Mouse (Mus musculus) limb, embryonic 10.5 days (tissue): ENCODE results near the gene Dock9. TPM values are rescaled to one million over a fixed set of nuclear protein-coding genes. Genes with fewer than 3 reads are reported as not detected.
A peak's percentile ranks its signal among the peaks of the same experiment; 100 is the strongest.

Experiments used
- DNase-seq: peaks from one replicate; pipeline ENCODE4 v3.0.0-alpha.2; 2017; ENCODE audit warnings: low spot score
- H3K27ac ChIP-seq: fragments of 300-500 bp; sonication (generic); 2 replicates; pipeline ENCODE4 v1.5.1; 2016; ENCODE audit warnings: mild to moderate bottlenecking
- H3K27me3 ChIP-seq: fragments of 300-500 bp; sonication (generic); 2 replicates; pipeline ENCODE4 v1.6.1; 2016; ENCODE audit warnings: low read depth, mild to moderate bottlenecking; ENCODE audit not compliant: poor library complexity, severe bottlenecking
- H3K36me3 ChIP-seq: fragments of 300-500 bp; sonication (generic); 2 replicates; pipeline ENCODE4 v1.6.1; 2016; ENCODE audit warnings: mild to moderate bottlenecking, moderate library complexity
- H3K4me1 ChIP-seq: fragments of 300-500 bp; sonication (generic); 2 replicates; pipeline ENCODE4 v1.6.1; 2016
- H3K4me3 ChIP-seq: fragments of 300-500 bp; sonication (generic); 2 replicates; pipeline ENCODE4 v1.5.1; 2016; ENCODE audit warnings: mild to moderate bottlenecking, moderate library complexity
- H3K9me3 ChIP-seq: fragments of 300-500 bp; sonication (generic); replicated peaks from 2 replicates; pipeline ENCODE4 v1.6.1; 2016; ENCODE audit warnings: mild to moderate bottlenecking
- WGBS: fragments of 180-500 bp; shearing (Covaris S2); methylation state at CpG from one replicate; pipeline ENCODE4 v1.1.7; 2016; 5-methylcytosine and 5-hydroxymethylcytosine counted together
- polyA plus RNA-seq: library from polyadenylated mRNA; unstranded; fragments of >200 nt; fragmentation: Nextera tagmentation; extraction: Ambion mirVana; gene quantifications from 2 replicates; pipeline ENCODE4 v1.2.1, GENCODE M21; 2016

Gene Dock9
- polyA plus RNA-seq, 1 experiment from 2014 or later = 4.0 TPM

- Histone ChIP-seq H3K27me3 (no peaks in the 10 kb centered on the region), H3K27ac (no peak overlapping the region), H3K36me3 (no peaks in the 10 kb centered on the region), H3K4me3 (no peak overlapping the region), H3K4me1 (peaks cover 31% of the 10 kb centered on the region), H3K9me3 (no peaks in the 10 kb centered on the region)
- DNase-seq = no peak
- WGBS = 66% methylated on average over 10 of the region's 10 CpGs
These were observed 119.2 kb downstream of the Dock9 start for GRCm38 (mm10) chr14:121678445-121678844.

GRCm38 (mm10) chr14:121676596-121677330 lies 120.9 kb downstream of the Dock9 start:
- Histone ChIP-seq H3K4me3 (no peak overlapping the region), H3K9me3 (no peaks in the 10 kb centered on the region), H3K27ac (peak overlapping the region; percentile 57), H3K4me1 (peaks cover 31% of the 10 kb centered on the region), H3K36me3 (no peaks in the 10 kb centered on the region), H3K27me3 (no peaks in the 10 kb centered on the region)
- no peak for DNase-seq
- 95% methylated on average over 11 of the region's 11 CpGs for WGBS

GRCm38 (mm10) chr14:121676121-121676591 lies 121.5 kb downstream of the Dock9 start:
- no peak for DNase-seq
- Histone ChIP-seq H3K27me3 (no peaks in the 10 kb centered on the region), H3K36me3 (no peaks in the 10 kb centered on the region), H3K4me3 (no peak overlapping the region), H3K9me3 (no peaks in the 10 kb centered on the region), H3K4me1 (peaks cover 31% of the 10 kb centered on the region), H3K27ac (peak overlapping the region; percentile 57)

- H3K27ac ChIP-seq = peak overlapping the region; percentile 57; the same call in 1 of the 2 replicates
- H3K4me3 ChIP-seq = no peak overlapping the region
- no peaks in the 10 kb centered on the region for H3K27me3 ChIP-seq
- no peaks in the 10 kb centered on the region for H3K9me3 ChIP-seq
- WGBS = 43% methylated on average over 6 of the region's 6 CpGs
- peaks cover 31% of the 10 kb centered on the region for H3K4me1 ChIP-seq
- DNase-seq = no peak
- H3K36me3 ChIP-seq = no peaks in the 10 kb centered on the region
These were observed 122.1 kb downstream of the Dock9 start for GRCm38 (mm10) chr14:121675579-121675978.

- Histone ChIP-seq H3K4me1 (peaks cover 31% of the 10 kb centered on the region), H3K27me3 (no peaks in the 10 kb centered on the region), H3K27ac (no peak overlapping the region), H3K36me3 (no peaks in the 10 kb centered on the region), H3K9me3 (no peaks in the 10 kb centered on the region), H3K4me3 (no peak overlapping the region)
- WGBS = 64% methylated on average over 3 of the region's 3 CpGs
- DNase-seq = no peak
These were observed 122.5 kb downstream of the Dock9 start for GRCm38 (mm10) chr14:121675146-121675545.

GRCm38 (mm10) chr14:121670016-121670415 lies 127.6 kb downstream of the Dock9 start:
- 92% methylated on average over 5 of the region's 5 CpGs for WGBS
- DNase-seq = no peak
- Histone ChIP-seq H3K27ac (no peak overlapping the region), H3K4me1 (peaks cover 3% of the 10 kb centered on the region; the same call in 1 of the 2 replicates), H3K4me3 (no peak overlapping the region), H3K27me3 (no peaks in the 10 kb centered on the region), H3K9me3 (no peaks in the 10 kb centered on the region), H3K36me3 (no peaks in the 10 kb centered on the region)

GRCm38 (mm10) chr14:121666641-121667274 lies 130.9 kb downstream of the Dock9 start:
- Histone ChIP-seq H3K27me3 (no peaks in the 10 kb centered on the region), H3K4me3 (no peak overlapping the region), H3K36me3 (no peaks in the 10 kb centered on the region), H3K9me3 (no peaks in the 10 kb centered on the region), H3K27ac (no peak overlapping the region), H3K4me1 (no peaks in the 10 kb centered on the region)
- WGBS = 90% methylated on average over 3 of the region's 3 CpGs
- DNase-seq = no peak

- DNase-seq = no peak
- H3K27ac ChIP-seq = no peak overlapping the region
- WGBS = 99% methylated on average over 9 of the region's 9 CpGs
- H3K4me3 ChIP-seq = no peak overlapping the region
- H3K27me3 ChIP-seq = no peaks in the 10 kb centered on the region
- no peaks in the 10 kb centered on the region for H3K36me3 ChIP-seq
- no peaks in the 10 kb centered on the region for H3K9me3 ChIP-seq
- H3K4me1 ChIP-seq = no peaks in the 10 kb centered on the region
These were observed 131.9 kb downstream of the Dock9 start for GRCm38 (mm10) chr14:121665693-121666273.

- Histone ChIP-seq H3K27ac (no peak overlapping the region), H3K4me3 (no peak overlapping the region), H3K27me3 (no peaks in the 10 kb centered on the region), H3K4me1 (peaks cover 4% of the 10 kb centered on the region; the same call in 1 of the 2 replicates), H3K36me3 (no peaks in the 10 kb centered on the region), H3K9me3 (no peaks in the 10 kb centered on the region)
- DNase-seq = no peak
- 91% methylated on average over 1 of the region's 1 CpGs for WGBS
These were observed 133.7 kb downstream of the Dock9 start for GRCm38 (mm10) chr14:121663913-121664312.

GRCm38 (mm10) chr14:121660918-121661317 lies 136.7 kb downstream of the Dock9 start:
- DNase-seq = no peak
- 60% methylated on average over 8 of the region's 8 CpGs for WGBS
- no peaks in the 10 kb centered on the region for H3K27me3 ChIP-seq
- H3K36me3 ChIP-seq = no peaks in the 10 kb centered on the region
- peaks cover 10% of the 10 kb centered on the region; the same call in 1 of the 2 replicates for H3K4me1 ChIP-seq
- H3K27ac ChIP-seq = no peak overlapping the region
- no peaks in the 10 kb centered on the region for H3K9me3 ChIP-seq
- no peak overlapping the region for H3K4me3 ChIP-seq

GRCm38 (mm10) chr14:121660167-121660894 lies 137.3 kb downstream of the Dock9 start:
- H3K27me3 ChIP-seq = no peaks in the 10 kb centered on the region
- 90% methylated on average over 15 of the region's 15 CpGs for WGBS
- no peaks in the 10 kb centered on the region for H3K9me3 ChIP-seq
- no peak overlapping the region for H3K4me3 ChIP-seq
- no peak overlapping the region for H3K27ac ChIP-seq
- no peaks in the 10 kb centered on the region for H3K36me3 ChIP-seq
- H3K4me1 ChIP-seq = peaks cover 11% of the 10 kb centered on the region
- DNase-seq = no peak

- Histone ChIP-seq H3K4me1 (peaks cover 16% of the 10 kb centered on the region), H3K27me3 (no peaks in the 10 kb centered on the region), H3K36me3 (no peaks in the 10 kb centered on the region), H3K4me3 (no peak overlapping the region), H3K9me3 (no peaks in the 10 kb centered on the region), H3K27ac (no peak overlapping the region)
- 74% methylated on average over 12 of the region's 12 CpGs for WGBS
- no peak for DNase-seq
These were observed 138.4 kb downstream of the Dock9 start for GRCm38 (mm10) chr14:121659061-121659824.
